Mouse (Mus musculus) MEL (cell line): ENCODE data around the gene Elavl1. TPM values are rescaled to one million over a fixed set of nuclear protein-coding genes. Genes with fewer than 3 reads are reported as not detected.

ENCODE experiments used
- DNase-seq: peaks from one replicate; pipeline ENCODE4 v3.0.0; 2011; ENCODE audit warnings: low read depth, low spot score
- H3K27ac ChIP-seq: 2 replicates; pipeline ENCODE4 v1.5.1; 2012; ENCODE audit warnings: low read depth, mild to moderate bottlenecking, control low read depth, low read length, moderate library complexity; ENCODE audit not compliant: control insufficient read depth
- H3K27me3 ChIP-seq, 2 experiments: fragments of 150-350 bp in 1 of 2; sonication (generic) in 1 of 2; 2 replicates each; pipeline ENCODE4 v1.6.1; 2012; ENCODE audit warnings: low read length in 2 of 2, mild to moderate bottlenecking in 2 of 2, improper control_type of control experiment in 1 of 2, moderate library complexity in 1 of 2; ENCODE audit not compliant: insufficient read depth in 2 of 2, control insufficient read depth in 1 of 2
- H3K36me3 ChIP-seq, 2 experiments: 2 replicates each; pipeline ENCODE4 v1.6.1; 2012 to 2014; ENCODE audit warnings: low read length in 2 of 2, improper control_type of control experiment in 1 of 2, inconsistent platforms in 1 of 2, mild to moderate bottlenecking in 1 of 2; ENCODE audit not compliant: insufficient read depth in 2 of 2, control insufficient read depth in 1 of 2
- H3K4me1 ChIP-seq, 2 experiments: fragments of 150-350 bp in 1 of 2; sonication (generic) in 1 of 2; 2 replicates each; pipeline ENCODE4 v1.6.1; 2012; ENCODE audit warnings: low read length in 2 of 2, improper control_type of control experiment in 1 of 2, mild to moderate bottlenecking in 1 of 2; ENCODE audit not compliant: insufficient read depth in 2 of 2, control insufficient read depth in 1 of 2
- H3K4me3 ChIP-seq, 2 experiments: fragments of 150-350 bp in 1 of 2; sonication (generic) in 1 of 2; 2 replicates each; pipeline ENCODE4 v1.5.1; 2012; ENCODE audit warnings: low read depth in 2 of 2, low read length in 2 of 2, mild to moderate bottlenecking in 2 of 2, moderate library complexity in 2 of 2, control low read depth in 1 of 2, improper control_type of control experiment in 1 of 2; ENCODE audit not compliant: control insufficient read depth in 1 of 2, insufficient read depth in 1 of 2
- H3K79me2 ChIP-seq: 2 replicates; pipeline ENCODE4 v1.6.1; 2012; ENCODE audit warnings: mild to moderate bottlenecking, low read length, moderate library complexity; ENCODE audit not compliant: control insufficient read depth, poor library complexity, insufficient read depth
- H3K9ac ChIP-seq: 2 replicates; pipeline ENCODE4 v1.6.1; 2012; ENCODE audit warnings: low read depth, mild to moderate bottlenecking, control low read depth, low read length, moderate library complexity; ENCODE audit not compliant: control insufficient read depth, poor library complexity, severe bottlenecking
- H3K9me3 ChIP-seq: fragments of 150-350 bp; sonication (generic); replicated peaks from 2 replicates; pipeline ENCODE4 v1.6.1; 2012; ENCODE audit warnings: mild to moderate bottlenecking, low read length, improper control_type of control experiment, moderate library complexity; ENCODE audit not compliant: insufficient read depth
- BHLHE40 ChIP-seq: IDR thresholded peaks from 2 replicates; pipeline ENCODE4 v1.6.1; 2012; ENCODE audit warnings: low read depth, mild to moderate bottlenecking, inconsistent platforms, low read length, improper control_type of control experiment, borderline replicate concordance
- CHD1 ChIP-seq: IDR thresholded peaks from 2 replicates; pipeline ENCODE4 v1.6.1; 2012; ENCODE audit warnings: low read depth, mild to moderate bottlenecking, inconsistent platforms, low read length, improper control_type of control experiment
- CHD2 ChIP-seq: IDR thresholded peaks from 2 replicates; pipeline ENCODE4 v1.6.1; 2011; ENCODE audit warnings: low read length, improper control_type of control experiment
- CTCF ChIP-seq, 3 experiments: IDR thresholded peaks in 2 of 3; conservative IDR thresholded peaks in 1 of 3; 2 replicates each; pipeline ENCODE4 v1.5.1; 2011 to 2012; ENCODE audit warnings: low read length in 3 of 3, low read depth in 2 of 3, mild to moderate bottlenecking in 2 of 3, improper control_type of control experiment in 1 of 3, inconsistent platforms in 1 of 3, mixed read lengths in 1 of 3, moderate library complexity in 1 of 3; ENCODE audit not compliant: control insufficient read depth in 1 of 3, insufficient read depth in 1 of 3, poor library complexity in 1 of 3, severe bottlenecking in 1 of 3
- E2F4 ChIP-seq: IDR thresholded peaks from 2 replicates; pipeline ENCODE4 v1.6.1; 2011; ENCODE audit warnings: low read depth, low read length, improper control_type of control experiment, borderline replicate concordance
- ELF1 ChIP-seq: IDR thresholded peaks from 2 replicates; pipeline ENCODE4 v1.6.1; 2014; ENCODE audit warnings: low read depth, mild to moderate bottlenecking, inconsistent platforms, low read length, improper control_type of control experiment, moderate library complexity
- GABPA ChIP-seq: IDR thresholded peaks from 2 replicates; pipeline ENCODE4 v1.6.1; 2012; ENCODE audit warnings: low read depth, mild to moderate bottlenecking, inconsistent platforms, low read length, improper control_type of control experiment, moderate library complexity
- HCFC1 ChIP-seq: IDR thresholded peaks from 2 replicates; pipeline ENCODE4 v1.6.1; 2012; ENCODE audit warnings: low read depth, mild to moderate bottlenecking, inconsistent platforms, low read length, improper control_type of control experiment, moderate library complexity
- JUND ChIP-seq: IDR thresholded peaks from 2 replicates; pipeline ENCODE4 v1.6.1; 2011; ENCODE audit warnings: low read depth, mild to moderate bottlenecking, improper control_type of control experiment, low read length
- MAFK ChIP-seq: IDR thresholded peaks from 2 replicates; pipeline ENCODE4 v1.6.1; 2011; ENCODE audit warnings: low read depth, mild to moderate bottlenecking, low read length, improper control_type of control experiment, borderline replicate concordance
- MAX ChIP-seq: IDR thresholded peaks from 2 replicates; pipeline ENCODE4 v1.6.1; 2011; ENCODE audit warnings: low read length, improper control_type of control experiment
- MAZ ChIP-seq: IDR thresholded peaks from 2 replicates; pipeline ENCODE4 v1.6.1; 2012; ENCODE audit warnings: low read depth, mild to moderate bottlenecking, inconsistent platforms, low read length, improper control_type of control experiment
- MEF2A ChIP-seq: IDR thresholded peaks from 2 replicates; pipeline ENCODE4 v1.6.1; 2014; ENCODE audit warnings: low read depth, mild to moderate bottlenecking, inconsistent platforms, low read length, improper control_type of control experiment; ENCODE audit not compliant: poor library complexity, insufficient replicate concordance, severe bottlenecking; ENCODE audit errors: extremely low read depth
- MXI1 ChIP-seq: IDR thresholded peaks from 2 replicates; pipeline ENCODE4 v1.6.1; 2011; ENCODE audit warnings: mild to moderate bottlenecking, low read depth, low read length, improper control_type of control experiment
- MYC ChIP-seq: IDR thresholded peaks from 2 replicates; pipeline ENCODE4 v1.6.1; 2011; ENCODE audit warnings: low read depth, mild to moderate bottlenecking, low read length, improper control_type of control experiment, moderate library complexity
- NELFE ChIP-seq: IDR thresholded peaks from 2 replicates; pipeline ENCODE4 v1.6.1; 2011; ENCODE audit warnings: low read depth, low read length, improper control_type of control experiment
- POLR2A ChIP-seq, 2 experiments: IDR thresholded peaks; 2 replicates each; pipeline ENCODE4 v1.6.1; 2011 to 2012; ENCODE audit warnings: low read length in 2 of 2, mild to moderate bottlenecking in 2 of 2, control low read depth in 1 of 2, improper control_type of control experiment in 1 of 2, low read depth in 1 of 2, moderate library complexity in 1 of 2; ENCODE audit not compliant: control insufficient read depth in 1 of 2, insufficient read depth in 1 of 2, poor library complexity in 1 of 2
- POLR2AphosphoS2 ChIP-seq: IDR thresholded peaks from 2 replicates; pipeline ENCODE4 v1.6.1; 2011; ENCODE audit warnings: low read length, improper control_type of control experiment
- RCOR1 ChIP-seq: IDR thresholded peaks from 2 replicates; pipeline ENCODE4 v1.6.1; 2012; ENCODE audit warnings: low read depth, mild to moderate bottlenecking, inconsistent platforms, low read length, improper control_type of control experiment
- SIN3A ChIP-seq: IDR thresholded peaks from 2 replicates; pipeline ENCODE4 v1.6.1; 2012; ENCODE audit warnings: low read length, improper control_type of control experiment, inconsistent platforms
- SMC3 ChIP-seq: IDR thresholded peaks from 2 replicates; pipeline ENCODE4 v1.6.1; 2011; ENCODE audit warnings: low read depth, low read length, improper control_type of control experiment
- TBP ChIP-seq: IDR thresholded peaks from 2 replicates; pipeline ENCODE4 v1.8.0; 2011; ENCODE audit warnings: low read depth, low read length, improper control_type of control experiment
- TCF12 ChIP-seq: IDR thresholded peaks from 2 replicates; pipeline ENCODE4 v1.6.1; 2014; ENCODE audit warnings: low read depth, mild to moderate bottlenecking, inconsistent platforms, low read length, improper control_type of control experiment, moderate library complexity
- UBTF ChIP-seq: IDR thresholded peaks from 2 replicates; pipeline ENCODE4 v1.6.1; 2012; ENCODE audit warnings: low read depth, mild to moderate bottlenecking, inconsistent platforms, low read length, improper control_type of control experiment, moderate library complexity, borderline replicate concordance; ENCODE audit not compliant: insufficient read depth
- ZKSCAN1 ChIP-seq: IDR thresholded peaks from 2 replicates; pipeline ENCODE4 v1.6.1; 2012; ENCODE audit warnings: low read depth, mild to moderate bottlenecking, inconsistent platforms, low read length, improper control_type of control experiment, moderate library complexity
- ZMIZ1 ChIP-seq: IDR thresholded peaks from 2 replicates; pipeline ENCODE4 v1.6.1; 2012; ENCODE audit warnings: low read depth, mild to moderate bottlenecking, inconsistent platforms, low read length, improper control_type of control experiment, moderate library complexity
- polyA plus RNA-seq, 2 experiments: library from polyadenylated mRNA; stranded (reverse) in 1 of 2; unstranded in 1 of 2; fragments of >175 nt in 1 of 2; fragments of >200 nt in 1 of 2; gene quantifications; 2 replicates each; pipeline versions ENCODE4 v1.2.1 to v1.2.4; 2012; ENCODE audit warnings: low replicate concordance in 2 of 2, low read depth in 1 of 2; ENCODE audit not compliant: insufficient read length in 2 of 2, insufficient read depth in 1 of 2, missing spikeins in 1 of 2
- total RNA-seq: library from RNA; depleted of rRNA; stranded (reverse); fragments of 300-350 nt; gene quantifications from 2 replicates; pipeline ENCODE4 v1.2.3, GENCODE M21; 2012

Gene Elavl1
- total and polyA plus RNA-seq, 3 experiments, result 64.2 to 77.4 TPM; not detected in 1

- no peak for TF ChIP-seq BHLHE40
- no peak for TF ChIP-seq UBTF
- no peak for TF ChIP-seq JUND
- no peak for TF ChIP-seq CTCF (IDR thresholded peaks at IDR 0.05 in 2 of 3, conservative IDR thresholded peaks at IDR 0.05 in 1 of 3; ENCODE audit: control insufficient read depth in 1 of 3, insufficient read depth in 1 of 3, low read depth in 2 of 3, low read length in 3 of 3, poor library complexity in 1 of 3, severe bottlenecking in 1 of 3)
- TF ChIP-seq TBP, result no peak
- TF ChIP-seq GABPA, result no peak
- TF ChIP-seq CHD1, result no peak
- no peak for TF ChIP-seq CHD2
- no peak for TF ChIP-seq MYC
- no peak for TF ChIP-seq RCOR1
- TF ChIP-seq MAZ, result no peak
- no peak for TF ChIP-seq HCFC1
- TF ChIP-seq MAX, result no peak
- Histone ChIP-seq H3K4me1 (no peaks in the 10 kb centered on the region; a peak in 1 of 4 replicates), H3K36me3 (peaks cover 0 to 2% of the 10 kb centered on the region in 2 experiments; a peak in 2 of 4 replicates), H3K27ac (no peak overlapping the region), H3K9ac (no peak overlapping the region), H3K79me2 (no peaks in the 10 kb centered on the region), H3K4me3 (no peak overlapping the region), H3K9me3 (no peaks in the 10 kb centered on the region), H3K27me3 (no peaks in the 10 kb centered on the region)
- no peak for DNase-seq
Observed at GRCm38 (mm10) chr8:4360922-4361321, 35.7 kb upstream of the Elavl1 start.

DNA sequence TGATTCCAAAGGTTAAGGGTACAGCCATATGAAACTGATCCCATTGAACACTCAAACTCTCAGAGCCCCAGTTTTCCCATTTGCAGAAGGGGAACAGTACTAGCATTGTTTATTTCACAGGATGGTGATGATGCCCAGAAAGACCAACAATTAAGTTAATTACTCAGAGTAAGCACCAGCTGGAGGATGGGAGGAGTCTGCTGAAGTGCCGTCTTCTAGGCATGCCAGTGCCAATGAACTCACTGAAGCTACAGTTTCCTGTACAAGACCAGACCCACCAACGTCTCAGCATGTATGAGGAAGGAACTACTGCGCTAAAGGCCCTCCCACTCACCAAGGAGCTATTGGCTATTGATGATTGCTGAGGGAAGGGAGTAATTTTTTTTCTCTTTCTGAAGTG lies 34.1 kb upstream of the Elavl1 start:
- Histone ChIP-seq H3K4me3 (no peak overlapping the region), H3K4me1 (no peaks in the 10 kb centered on the region; a peak in 1 of 4 replicates), H3K79me2 (no peaks in the 10 kb centered on the region), H3K36me3 (peaks cover 0 to 2% of the 10 kb centered on the region in 2 experiments; a peak in 2 of 4 replicates), H3K27ac (no peak overlapping the region), H3K27me3 (no peaks in the 10 kb centered on the region), H3K9me3 (no peaks in the 10 kb centered on the region), H3K9ac (no peak overlapping the region)
- TF ChIP-seq ZMIZ1, result no peak
- TF ChIP-seq ZKSCAN1, result no peak
- TF ChIP-seq POLR2A (IDR thresholded peaks at IDR 0.05; ENCODE audit: control insufficient read depth in 1 of 2, insufficient read depth in 1 of 2, low read depth in 1 of 2, low read length in 2 of 2, poor library complexity in 1 of 2), result no peak
- TF ChIP-seq JUND, result no peak
- no peak for DNase-seq

DNA sequence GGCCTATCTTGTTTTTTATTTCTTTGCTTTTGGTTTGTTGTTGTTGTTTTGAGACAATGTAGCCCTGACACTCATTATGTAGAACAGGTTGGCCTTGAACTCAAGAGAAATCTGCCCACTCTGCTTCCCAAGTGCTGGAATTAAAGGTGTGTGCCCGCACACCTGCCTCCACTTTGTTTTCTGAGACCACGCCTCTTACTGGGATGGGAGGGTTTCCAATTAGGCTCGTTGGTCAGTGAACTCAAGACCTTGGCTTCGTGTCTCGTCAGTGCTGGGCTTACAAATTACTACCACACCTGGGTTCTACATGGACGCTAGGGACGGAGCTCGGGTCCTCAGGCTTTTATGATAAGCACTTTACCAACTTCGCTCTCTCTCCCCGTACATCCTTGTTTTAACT lies 30.2 kb upstream of the Elavl1 start:
- Histone ChIP-seq H3K9me3 (no peaks in the 10 kb centered on the region), H3K79me2 (no peaks in the 10 kb centered on the region), H3K27ac (no peak overlapping the region), H3K36me3 (peaks cover 0 to 2% of the 10 kb centered on the region in 2 experiments; a peak in 2 of 4 replicates), H3K27me3 (no peaks in the 10 kb centered on the region), H3K4me1 (no peaks in the 10 kb centered on the region; a peak in 1 of 4 replicates), H3K4me3 (no peak overlapping the region), H3K9ac (no peak overlapping the region)
- no peak for DNase-seq
- TF ChIP-seq POLR2AphosphoS2, result no peak
- no peak for TF ChIP-seq MAFK
- no peak for TF ChIP-seq SIN3A
- no peak for TF ChIP-seq MAZ
- TF ChIP-seq E2F4, result no peak
- no peak for TF ChIP-seq CTCF (IDR thresholded peaks at IDR 0.05 in 2 of 3, conservative IDR thresholded peaks at IDR 0.05 in 1 of 3; ENCODE audit: control insufficient read depth in 1 of 3, insufficient read depth in 1 of 3, low read depth in 2 of 3, low read length in 3 of 3, poor library complexity in 1 of 3, severe bottlenecking in 1 of 3)
- TF ChIP-seq SMC3, result no peak
- no peak for TF ChIP-seq CHD2
- no peak for TF ChIP-seq ELF1
- TF ChIP-seq TCF12, result no peak
- no peak for TF ChIP-seq MXI1
- no peak for TF ChIP-seq NELFE
- no peak for TF ChIP-seq MEF2A
